Mouse (Mus musculus) cerebellum, postnatal 10 days (tissue): ENCODE results near the gene Car7.
"Not testable (repeated sequence)": the region's sequence is repeated elsewhere in the genome, so short reads cannot be mapped to it uniquely, and the experiment has no call there.

Experiments used
- DNase-seq, 2 experiments: peaks; one replicate each; pipeline ENCODE4 v3.0.0; 2021; ENCODE audit warnings: mixed read lengths in 2 of 2

Gene Car7

DNA sequence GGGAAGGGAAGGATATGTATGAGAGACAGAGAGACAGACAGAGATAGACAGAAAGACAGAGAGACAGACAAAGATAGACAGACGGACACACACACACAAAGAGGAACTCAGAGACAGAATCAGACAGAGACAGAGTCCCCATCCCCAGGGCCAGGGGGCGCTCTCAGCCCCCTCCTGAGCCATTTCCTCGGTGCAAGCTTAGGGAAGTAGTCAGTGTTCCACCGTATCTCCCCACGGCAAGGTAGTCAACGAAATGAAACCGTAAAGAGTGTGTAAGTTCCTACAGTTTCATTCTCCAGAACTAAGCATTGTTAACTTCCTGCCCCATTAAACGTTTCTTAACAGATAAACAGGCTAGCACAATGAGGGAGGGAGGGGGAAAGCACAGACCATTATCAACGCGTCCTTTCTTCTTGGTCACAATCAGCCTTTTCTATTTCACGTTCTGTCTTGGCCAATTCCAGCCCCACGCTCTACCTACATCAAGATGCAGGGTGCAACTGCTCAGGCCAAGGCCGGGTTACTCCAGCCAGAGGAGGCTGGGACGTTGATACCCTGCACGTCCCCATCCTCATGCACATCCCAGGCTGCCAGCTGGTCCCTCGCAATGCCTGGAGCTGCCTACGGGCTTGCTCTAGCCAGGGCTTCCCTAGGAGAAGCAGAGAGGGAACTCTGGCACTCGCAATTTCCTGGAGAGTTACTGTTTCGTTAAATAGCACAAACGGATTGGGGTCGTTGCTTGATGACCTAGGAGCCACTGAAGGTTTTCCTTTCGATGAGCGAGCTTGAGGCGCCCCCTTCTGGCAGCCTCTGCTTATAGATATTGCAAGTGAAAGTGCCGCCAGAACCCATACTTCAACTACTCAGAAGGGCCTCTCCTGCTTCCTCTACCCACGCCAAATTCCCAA, 36.2 kb downstream of the Car7 start:
- peak; percentile 94 to 95 for DNase-seq

DNA sequence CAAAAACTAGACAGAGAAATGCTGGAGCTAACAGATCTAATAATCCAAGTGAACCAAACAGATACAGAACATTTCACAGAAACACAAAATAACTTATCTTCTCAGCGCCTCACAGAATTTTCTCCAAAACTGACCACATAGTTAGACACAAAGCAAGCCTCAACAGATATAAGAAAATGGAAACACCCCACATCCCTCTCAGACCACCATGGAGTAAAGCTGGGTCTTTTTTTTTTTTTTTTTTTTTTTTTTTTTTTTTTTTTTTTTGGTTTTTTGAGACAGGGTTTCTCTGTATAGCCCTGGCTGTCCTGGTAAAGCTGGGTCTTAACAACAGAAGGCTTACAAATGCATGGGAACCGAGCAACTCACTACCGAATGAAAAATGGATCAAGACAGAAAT, 42.3 kb downstream of the Car7 start:
- DNase-seq: no peak

DNA sequence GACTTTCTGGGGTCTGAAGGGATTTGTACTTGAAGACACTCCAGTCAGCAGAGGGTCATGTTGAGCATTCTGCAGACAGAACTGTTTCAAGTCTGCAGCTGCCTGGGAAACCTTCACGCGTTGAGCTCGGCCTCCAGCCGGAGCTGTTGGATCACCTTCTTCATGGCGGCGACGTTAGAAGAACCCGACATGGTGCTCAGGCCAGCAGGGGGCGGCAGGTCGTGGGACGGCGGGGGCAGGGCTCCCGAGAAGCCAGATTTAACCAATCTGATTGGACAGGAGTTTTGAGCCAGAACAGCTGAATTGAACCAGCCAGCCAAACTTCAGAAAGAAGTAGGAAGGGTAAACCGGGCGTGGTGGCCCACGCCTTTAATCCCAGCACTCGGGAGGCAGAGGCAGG, 43.1 kb downstream of the Car7 start:
- not testable (repeated sequence) for DNase-seq

DNA sequence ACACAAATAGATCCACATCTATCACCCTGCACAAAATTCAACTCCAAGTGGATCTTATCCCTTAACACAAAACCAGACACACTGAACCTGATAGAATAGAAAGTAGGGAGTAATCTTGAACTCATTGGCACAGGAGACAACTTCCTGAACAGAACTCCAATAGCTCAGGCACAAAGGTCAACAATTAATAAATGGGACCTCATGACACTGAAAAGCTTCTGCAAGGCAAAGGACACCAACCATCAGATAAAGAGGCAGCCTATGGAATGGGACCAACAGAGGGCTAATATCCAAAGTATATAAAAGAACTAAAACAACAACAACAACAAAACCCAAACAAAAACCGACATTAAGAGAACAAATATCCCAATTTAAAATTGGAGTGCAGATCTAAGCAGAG, 50.0 kb downstream of the Car7 start:
- DNase-seq: no peak

DNA sequence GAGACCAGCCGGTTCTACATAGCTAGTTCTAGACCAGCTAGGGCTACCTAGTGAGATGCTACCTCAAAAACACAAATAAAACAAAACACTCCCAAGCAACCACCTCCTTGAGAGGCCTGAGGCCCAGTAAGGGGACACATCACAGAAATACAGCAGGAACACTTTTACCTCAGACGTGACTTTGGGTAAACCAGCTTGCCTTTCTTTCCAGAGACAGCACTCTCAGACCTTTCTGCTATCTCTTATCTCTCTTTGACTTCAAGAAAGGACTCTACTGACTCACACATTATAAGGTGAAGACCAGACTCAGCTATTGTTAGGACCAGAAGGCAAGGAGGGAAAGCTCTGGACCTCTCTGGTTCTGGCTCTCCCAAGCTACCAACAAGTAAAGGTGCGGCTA, 55.8 kb downstream of the Car7 start:
- no peak for DNase-seq

DNA sequence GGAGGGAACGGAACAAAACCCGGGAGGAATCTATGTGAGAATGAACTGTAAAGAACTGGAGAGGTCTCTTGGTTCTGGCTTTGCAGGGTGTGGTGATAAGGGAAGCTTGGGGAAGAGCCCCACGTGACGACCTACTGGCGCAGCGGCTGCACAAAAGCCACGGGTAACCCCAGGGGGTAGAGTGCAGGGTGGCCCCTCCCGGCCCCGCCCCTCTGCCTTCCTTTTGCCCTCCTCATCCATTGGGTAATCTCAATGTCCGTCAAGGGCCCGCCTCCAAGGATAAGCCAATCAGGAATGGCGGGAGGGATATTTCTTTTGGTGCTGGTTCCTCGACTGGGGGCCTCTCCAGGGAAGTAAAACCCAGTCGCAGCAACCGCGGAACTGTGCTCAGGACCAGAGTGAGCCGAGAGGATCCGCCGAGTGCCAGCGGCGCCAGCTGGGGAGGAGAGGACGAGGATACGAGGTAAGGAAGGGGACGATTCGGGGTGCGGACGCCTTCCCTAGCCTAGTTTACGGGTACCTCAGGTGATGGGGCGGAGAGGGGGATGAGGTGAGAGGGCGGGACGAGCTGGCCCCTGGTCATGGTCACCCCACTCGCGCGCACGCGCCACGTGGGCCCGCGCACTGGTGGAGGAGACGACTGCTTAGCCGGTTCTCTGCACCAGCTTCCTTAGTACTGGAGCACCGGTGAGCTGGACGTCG, 56.8 kb downstream of the Car7 start, which contains the start of gene Pdp2:
Gene Pdp2, plus strand, starts transcription at position 319 of the 702 bp plus-strand sequence.
- peak; percentile 97 for DNase-seq

DNA sequence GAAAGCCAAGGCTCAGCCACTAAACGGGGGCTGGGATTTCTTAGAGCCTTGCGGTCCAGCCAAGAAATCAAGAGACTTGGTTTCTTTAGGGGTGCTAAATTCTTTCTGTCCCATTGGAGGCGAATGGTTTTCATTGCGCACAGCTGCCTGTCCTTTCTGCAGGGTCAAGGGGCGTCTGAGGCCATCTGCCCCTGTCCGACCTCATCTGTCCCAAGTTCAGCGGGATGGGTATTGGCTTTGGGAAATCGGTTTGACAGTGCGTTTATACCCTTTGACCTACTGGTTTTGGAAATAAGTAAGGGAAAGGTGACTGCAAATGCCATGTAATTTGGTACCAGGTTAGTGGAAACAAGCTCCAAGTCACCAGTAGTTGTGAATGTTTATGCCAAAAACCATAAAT, 57.4 kb downstream of the Car7 start:
- no peak for DNase-seq

DNA sequence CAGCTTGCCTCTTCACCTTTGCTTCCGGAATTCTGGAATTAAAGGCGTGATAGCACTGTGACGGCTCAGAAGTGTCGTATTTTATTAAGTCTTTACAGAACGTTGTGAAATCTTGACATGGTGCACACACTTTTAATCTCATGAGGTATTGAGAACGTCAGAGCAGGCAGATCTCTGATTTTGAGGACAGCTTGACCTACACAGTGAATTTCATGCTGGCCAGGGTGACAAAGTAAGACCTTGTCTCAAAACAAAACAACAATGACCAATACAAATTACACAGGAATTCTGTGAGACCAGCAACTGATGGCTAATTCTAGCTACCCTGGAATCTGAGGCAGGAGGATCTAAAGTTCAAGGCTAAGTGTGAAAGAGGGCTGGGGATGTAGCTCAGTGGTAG, 58.1 kb downstream of the Car7 start:
- DNase-seq: no peak

DNA sequence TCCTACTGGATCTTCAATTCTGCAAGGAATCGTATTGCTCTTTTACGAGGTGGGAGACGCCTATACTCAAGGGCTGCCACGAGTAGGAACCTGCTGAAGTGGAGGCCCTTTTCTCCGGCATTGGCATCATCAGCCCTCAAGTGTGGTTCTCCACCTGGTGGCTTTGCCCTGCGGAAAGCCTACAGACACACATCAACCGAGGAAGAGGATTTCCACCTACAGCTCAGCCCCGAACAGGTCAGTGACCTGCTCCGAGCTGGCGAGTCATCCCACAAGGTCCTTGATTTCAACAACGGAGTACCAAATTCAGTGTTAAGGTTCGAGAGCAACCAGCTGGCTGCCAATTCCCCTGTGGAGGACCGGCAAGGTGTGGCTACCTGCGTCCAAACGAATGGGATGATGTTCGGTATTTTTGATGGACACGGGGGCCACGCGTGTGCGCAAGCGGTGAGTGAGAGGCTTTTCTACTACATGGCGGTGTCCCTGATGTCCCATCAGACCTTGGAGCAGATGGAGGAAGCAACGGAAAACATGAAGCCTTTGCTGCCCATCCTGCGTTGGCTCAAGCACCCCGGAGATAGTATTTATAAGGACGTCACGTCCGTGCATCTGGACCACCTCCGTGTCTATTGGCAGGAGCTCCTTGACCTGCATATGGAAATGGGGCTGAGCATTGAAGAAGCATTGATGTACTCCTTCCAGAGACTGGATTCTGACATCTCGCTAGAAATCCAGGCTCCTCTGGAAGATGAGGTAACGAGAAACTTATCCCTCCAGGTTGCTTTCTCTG, 59.2 kb downstream of the Car7 start:
- DNase-seq: no peak

DNA sequence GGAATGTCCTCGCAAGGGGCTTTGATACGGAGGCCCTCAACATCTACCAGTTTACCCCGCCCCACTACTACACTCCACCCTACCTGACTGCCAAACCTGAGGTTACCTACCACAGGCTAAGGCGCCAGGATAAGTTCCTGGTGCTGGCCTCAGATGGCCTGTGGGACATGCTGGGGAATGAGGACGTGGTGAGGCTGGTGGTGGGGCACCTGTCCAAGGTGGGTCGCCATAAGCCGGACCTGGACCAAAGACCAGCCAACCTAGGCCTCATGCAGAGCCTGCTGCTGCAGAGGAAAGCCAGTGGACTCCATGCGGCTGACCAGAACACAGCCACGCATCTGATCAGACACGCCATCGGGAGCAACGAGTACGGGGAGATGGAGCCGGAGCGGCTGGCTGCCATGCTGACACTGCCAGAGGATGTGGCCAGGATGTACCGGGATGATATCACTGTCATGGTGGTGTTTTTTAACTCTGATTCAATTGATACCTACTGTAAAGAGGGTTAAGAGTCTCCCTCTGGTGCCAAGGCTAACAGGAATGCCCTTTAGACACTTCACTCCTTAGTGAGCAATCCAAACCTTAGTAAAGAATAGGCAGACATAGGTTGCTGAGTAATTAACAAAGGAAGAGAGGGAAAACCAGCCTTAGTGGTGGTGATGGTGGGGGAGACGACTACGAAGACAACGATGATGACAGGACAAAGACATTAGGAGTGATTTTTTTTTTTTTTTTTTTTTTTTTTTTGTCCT, 60.3 kb downstream of the Car7 start:
- no peak for DNase-seq

DNA sequence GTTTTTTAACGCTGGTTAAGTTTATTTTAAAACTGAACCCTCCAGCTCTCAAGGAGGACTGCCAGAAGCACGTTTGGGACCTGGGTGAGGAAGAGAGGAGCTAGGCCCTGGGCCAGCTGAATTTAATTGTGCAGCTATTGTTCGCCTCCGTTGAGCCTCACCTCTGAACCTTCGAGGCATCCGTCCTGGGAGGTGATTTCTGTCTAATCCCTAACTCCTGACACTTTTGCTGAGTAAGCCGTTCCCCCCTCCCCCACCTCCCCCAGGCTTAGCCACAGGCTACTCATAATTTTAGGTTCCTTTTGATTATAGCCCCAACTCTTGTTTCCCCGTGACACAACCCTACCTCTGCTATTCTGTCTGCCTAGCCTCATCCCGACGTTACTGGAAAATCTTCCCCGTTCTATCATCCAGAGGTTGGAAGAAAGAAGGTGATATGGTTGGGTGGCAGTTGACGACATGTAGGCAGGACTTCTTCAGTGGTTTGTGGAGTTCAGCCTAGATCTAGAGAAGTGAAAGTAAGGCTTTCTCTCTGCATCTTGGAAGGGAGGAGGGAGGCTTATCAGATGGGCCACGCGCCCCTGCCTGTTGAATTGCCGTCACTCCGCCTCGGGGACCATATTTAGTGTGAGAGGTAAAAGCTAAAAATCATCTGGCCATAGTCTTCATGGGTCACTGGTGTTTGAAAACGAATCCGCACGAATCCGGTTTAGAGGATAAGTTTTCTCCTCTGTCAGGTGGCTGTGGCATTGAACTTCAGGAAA, 61.5 kb downstream of the Car7 start:
- DNase-seq: no peak

DNA sequence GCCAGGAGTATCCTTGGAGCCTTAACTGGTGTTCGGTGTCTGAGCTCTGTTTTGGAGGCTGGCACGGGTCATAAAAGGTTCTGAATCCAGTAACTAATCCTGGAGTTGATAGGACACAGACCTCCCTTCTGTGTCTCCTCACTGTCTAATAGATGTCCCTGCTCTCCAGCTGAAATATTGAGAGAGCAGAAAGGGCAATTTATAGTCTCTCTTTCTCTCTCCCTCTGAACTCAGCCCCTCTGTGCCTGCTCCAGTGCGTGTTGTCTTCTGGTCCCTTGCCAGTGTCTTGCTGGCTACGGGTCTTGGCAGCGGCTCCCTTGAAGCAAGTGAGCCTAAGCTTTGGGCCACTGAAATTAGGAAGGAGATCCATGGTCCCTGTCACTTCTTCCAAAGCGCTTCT, 63.2 kb downstream of the Car7 start:
- peak; percentile 44 to 66 for DNase-seq

DNA sequence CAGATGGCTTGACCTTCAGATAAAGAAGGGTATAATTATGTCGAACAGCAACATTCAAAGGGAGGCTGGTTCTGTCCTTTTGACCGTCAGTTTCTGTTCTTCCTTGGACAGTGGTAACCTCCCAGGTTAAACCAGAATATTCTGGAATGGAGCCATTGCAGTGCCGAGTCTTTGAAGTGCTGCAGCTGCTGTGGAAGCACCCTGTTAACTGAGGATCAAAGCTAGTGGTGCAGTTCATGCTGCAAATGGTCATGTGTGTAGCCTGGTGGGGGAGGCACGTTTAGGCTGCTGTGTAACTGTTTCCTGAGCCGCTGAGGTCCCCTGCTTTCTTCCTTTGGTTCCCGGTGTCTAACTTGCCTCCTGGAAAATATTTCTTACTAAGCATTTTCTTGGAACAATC, 64.0 kb downstream of the Car7 start:
- DNase-seq: no peak
